Mouse (Mus musculus) skeletal muscle tissue, adult 2 months (tissue): ENCODE results near the gene Cuedc1.
"Not testable (repeated sequence)": the region's sequence is repeated elsewhere in the genome, so short reads cannot be mapped to it uniquely, and the experiment has no call there.

Experiments
- DNase-seq: peaks from one replicate; pipeline ENCODE4 v3.0.0-alpha.2; 2012; ENCODE audit warnings: low read depth, low spot score

Cuedc1 gene

GRCm38 (mm10) chr11:88170606-88171005 is 72.7 kb downstream of the Cuedc1 start:
- DNase-seq = no peak

GRCm38 (mm10) chr11:88171876-88172442 is 74.1 kb downstream of the Cuedc1 start:
- DNase-seq = no peak

GRCm38 (mm10) chr11:88172601-88173325 is 74.9 kb downstream of the Cuedc1 start:
- peak; percentile 78 for DNase-seq

GRCm38 (mm10) chr11:88173386-88174025 is 75.6 kb downstream of the Cuedc1 start:
- DNase-seq = no peak

GRCm38 (mm10) chr11:88180467-88180958 is 82.7 kb downstream of the Cuedc1 start:
- DNase-seq = no peak

GRCm38 (mm10) chr11:88180959-88181619 is 83.2 kb downstream of the Cuedc1 start:
- peak; percentile 92 for DNase-seq

- peak; percentile 74 for DNase-seq
Observed at GRCm38 (mm10) chr11:88184632-88185180, 86.8 kb downstream of the Cuedc1 start.

- DNase-seq = no peak
Observed at GRCm38 (mm10) chr11:88186078-88186946, 88.5 kb downstream of the Cuedc1 start.

GRCm38 (mm10) chr11:88186947-88187243 is 89.0 kb downstream of the Cuedc1 start:
- no peak for DNase-seq

- DNase-seq = peak; percentile 91
Observed at GRCm38 (mm10) chr11:88187417-88188133, 89.7 kb downstream of the Cuedc1 start.

- no peak for DNase-seq
Observed at GRCm38 (mm10) chr11:88188216-88188615, 90.4 kb downstream of the Cuedc1 start.

- DNase-seq = no peak
Observed at GRCm38 (mm10) chr11:88188635-88189034, 90.8 kb downstream of the Cuedc1 start.

GRCm38 (mm10) chr11:88192595-88192994 is 94.7 kb downstream of the Cuedc1 start:
- no peak for DNase-seq

GRCm38 (mm10) chr11:88193098-88193823 is 95.4 kb downstream of the Cuedc1 start:
- no peak for DNase-seq

GRCm38 (mm10) chr11:88193824-88194696 is 96.2 kb downstream of the Cuedc1 start:
- DNase-seq = no peak

GRCm38 (mm10) chr11:88195699-88196098 is 97.8 kb downstream of the Cuedc1 start:
- not testable (repeated sequence) for DNase-seq

GRCm38 (mm10) chr11:88197153-88197576 is 99.3 kb downstream of the Cuedc1 start:
- peak; percentile 83 for DNase-seq

- DNase-seq = no peak
Observed at GRCm38 (mm10) chr11:88198223-88198622, 100.4 kb downstream of the Cuedc1 start.

- peak; percentile 82 for DNase-seq
Observed at GRCm38 (mm10) chr11:88201172-88201571, 103.3 kb downstream of the Cuedc1 start.
